ENCODE assay signal across 25 mouse cellular contexts in the genomic region with DNA sequence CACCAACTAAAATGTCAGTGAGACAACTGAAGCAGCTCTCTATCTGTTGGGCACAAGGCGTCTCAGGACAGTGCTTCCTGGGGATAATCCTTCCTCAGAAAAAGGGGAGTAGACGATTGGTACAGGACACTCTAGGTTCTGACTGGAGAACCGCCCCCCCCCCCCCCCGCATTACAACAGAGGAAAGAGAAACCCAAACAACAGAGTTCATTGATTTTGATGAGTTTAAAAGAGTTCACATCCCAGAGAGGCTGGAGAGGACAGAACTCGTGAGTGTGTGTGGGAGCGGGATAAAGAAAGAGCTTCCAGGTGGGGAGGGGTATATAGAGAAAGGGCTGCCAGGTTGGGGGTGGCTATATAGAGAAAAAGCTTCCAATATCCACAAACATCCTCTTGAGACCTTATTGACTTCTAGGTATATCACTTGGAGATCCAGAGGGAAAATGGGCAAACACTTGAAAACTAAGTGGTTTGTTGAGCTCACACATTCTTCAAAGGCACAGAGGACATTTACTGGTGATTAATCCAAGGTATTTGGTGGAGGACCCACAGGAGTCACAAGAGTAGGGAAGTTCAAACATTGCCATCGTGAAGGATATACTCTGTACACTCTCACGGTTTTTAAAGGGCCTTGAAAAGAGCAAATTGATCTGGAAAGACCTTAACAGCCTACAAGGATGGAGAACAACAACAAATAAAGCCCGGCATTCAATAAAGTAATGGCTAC.
"Had no signal": no experiment of that assay in that cellular context is flagged by ENCODE, and none has a peak within 500 bp of the region (broad histone marks: within the 10 kb centered on the region; RNA-seq: fewer than 3 reads in every experiment).

No protein-coding gene starts in this region.

- H3K4me1 ChIP-seq: heart, embryonic 13.5 days; heart, embryonic 15.5 days; hindbrain, embryonic 13.5 days; hindbrain, embryonic 15.5 days; kidney, embryonic 15.5 days had no signal

- DNase-seq: forebrain, postnatal 0 days; gastrocnemius, postnatal 14 days; gastrocnemius, postnatal 36 days; heart, adult 11 months; heart, adult 2 months; heart, postnatal 14 days; heart, postnatal 36 days; kidney, adult 11 months; kidney, adult 2 months; kidney, adult 9 months; kidney, postnatal 14 days; kidney, postnatal 36 days; layer of hippocampus, adult 9-11 months; layer of hippocampus, postnatal 36 days; left cerebral cortex, postnatal 4 days had no signal

- H3K4me2 ChIP-seq: forebrain, embryonic 15.5 days; heart, embryonic 11.5 days; heart, embryonic 13.5 days; heart, embryonic 15.5 days; hindbrain, embryonic 13.5 days; hindbrain, embryonic 15.5 days; kidney, embryonic 15.5 days had no signal

- H3K27me3 ChIP-seq: forebrain, embryonic 15.5 days; hindbrain, embryonic 15.5 days had no signal

- H3K9me3 ChIP-seq: forebrain, embryonic 15.5 days; heart, embryonic 13.5 days; heart, embryonic 15.5 days; hindbrain, embryonic 15.5 days; kidney, embryonic 15.5 days had no signal

- H3K9ac ChIP-seq: forebrain, embryonic 15.5 days; forebrain, postnatal 0 days; heart, embryonic 13.5 days; heart, embryonic 15.5 days; hindbrain, embryonic 13.5 days; hindbrain, embryonic 15.5 days; kidney, embryonic 15.5 days had no signal

- H3K36me3 ChIP-seq: forebrain, embryonic 15.5 days; heart, embryonic 13.5 days; heart, embryonic 15.5 days; hindbrain, embryonic 13.5 days; hindbrain, embryonic 15.5 days; kidney, embryonic 15.5 days had no signal

- H3K4me3 ChIP-seq: forebrain, embryonic 15.5 days; heart, adult 2 months; heart, embryonic 13.5 days; heart, embryonic 15.5 days; hindbrain, embryonic 13.5 days; hindbrain, embryonic 15.5 days; kidney, embryonic 15.5 days had no signal

- ATAC-seq: forebrain, embryonic 15.5 days; forebrain, postnatal 0 days; hindbrain, postnatal 0 days; intestine, embryonic 16.5 days had no signal

- H3K27ac ChIP-seq: forebrain, embryonic 15.5 days; heart, adult 2 months; heart, embryonic 13.5 days; heart, embryonic 15.5 days; hindbrain, embryonic 13.5 days; hindbrain, embryonic 15.5 days; hindbrain, postnatal 0 days; kidney, embryonic 15.5 days; kidney, postnatal 0 days had no signal
